Mouse (Mus musculus): ENCODE data around the gene Tsc22d4.

DNA sequence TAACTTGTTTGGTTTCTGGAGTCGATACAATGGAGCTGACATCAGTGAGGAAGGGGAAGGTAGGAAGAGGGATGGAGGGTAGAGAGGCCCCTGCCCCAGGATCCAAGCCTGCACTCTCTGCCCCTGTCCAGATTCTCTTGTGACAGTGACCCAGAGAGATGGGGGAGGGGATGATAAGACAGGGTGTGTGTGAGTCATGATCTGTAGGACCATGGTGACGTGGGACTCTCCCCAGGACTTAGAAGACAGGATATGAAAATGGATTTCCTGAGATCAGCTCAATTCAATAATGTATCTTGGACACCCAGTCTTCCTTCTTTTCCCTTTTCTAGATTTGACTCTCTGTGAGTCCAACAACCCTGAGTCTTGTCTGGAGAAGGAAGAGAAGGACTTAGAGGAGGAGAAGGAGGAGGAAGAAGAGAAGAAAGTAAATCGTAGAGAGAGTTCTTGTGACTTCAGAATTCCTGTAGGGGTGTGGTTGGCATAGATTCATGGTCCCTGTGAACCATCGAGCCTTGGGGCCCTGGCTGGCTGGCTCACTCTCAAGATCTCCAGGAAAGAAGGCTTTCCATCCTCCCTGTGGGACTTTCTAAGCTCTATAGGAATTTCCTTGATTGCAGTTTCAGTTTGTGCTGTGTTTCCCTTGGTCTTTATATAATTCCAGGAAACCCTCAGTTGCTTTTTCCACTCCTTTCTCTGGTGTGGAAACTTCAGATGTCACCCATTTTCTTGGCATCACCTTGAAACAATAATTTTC lies 72.1 kb downstream of the Tsc22d4 start:
- no peak for TF ChIP-seq POLR2A (IDR thresholded peaks at IDR 0.05; ENCODE audit: insufficient read length, low read depth)
- no peak for TF ChIP-seq MYOG (IDR thresholded peaks at IDR 0.05; ENCODE audit: control insufficient read depth in 1 of 3, insufficient read depth in 1 of 3, insufficient read length in 2 of 3, low read depth in 2 of 3)
- no peak for TF ChIP-seq E2F4 (IDR thresholded peaks at IDR 0.05; ENCODE audit: insufficient read depth)
- TF ChIP-seq CEBPB (IDR thresholded peaks at IDR 0.05; ENCODE audit: insufficient read depth, poor library complexity, severe bottlenecking): no peak
- TF ChIP-seq USF1 (IDR thresholded peaks at IDR 0.05; ENCODE audit: low read depth): no peak
- no peak for TF ChIP-seq POLR2AphosphoS2 (IDR thresholded peaks at IDR 0.05; ENCODE audit: insufficient read length, low read depth)
- TF ChIP-seq MYOD1 (IDR thresholded peaks at IDR 0.05; ENCODE audit: control insufficient read depth in 1 of 3, insufficient read length in 2 of 3, low read depth in 2 of 3): no peak
- no peak for TF ChIP-seq REST (IDR thresholded peaks at IDR 0.05; ENCODE audit: insufficient read depth, insufficient read length)
- no peak for TF ChIP-seq MAX (IDR thresholded peaks at IDR 0.05; ENCODE audit: low read depth)
- no peak for TF ChIP-seq TCF12 (IDR thresholded peaks at IDR 0.05; ENCODE audit: insufficient read depth, poor library complexity, severe bottlenecking)

Measured in myocyte (in vitro differentiated cells).